Mouse (Mus musculus): ENCODE data around the gene Gm12789.
"Not testable (repeated sequence)": the region's sequence is repeated elsewhere in the genome, so short reads cannot be mapped to it uniquely, and the experiment has no call there.

DNA sequence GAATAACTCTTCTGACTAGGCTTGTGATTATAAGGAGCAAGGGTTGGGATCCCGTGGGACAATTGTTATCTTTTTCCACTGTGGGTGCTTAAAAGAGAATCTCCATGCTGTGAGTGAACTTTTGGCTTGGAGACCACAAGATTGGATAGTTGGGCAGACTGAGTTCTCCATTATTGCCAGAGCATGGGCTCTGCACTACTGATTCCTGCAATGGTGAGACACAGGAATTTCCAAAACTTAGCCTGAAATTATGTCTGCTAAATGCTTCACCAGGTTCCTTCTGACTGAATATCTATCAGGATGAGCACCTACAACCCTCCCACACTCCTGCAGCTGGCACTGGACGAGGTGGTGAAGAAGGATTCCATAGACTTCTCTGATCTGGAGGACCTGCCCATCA is 46.3 kb upstream of the Gm12789 start, which contains the start of gene Gm12794:
- TF ChIP-seq POLR2A (IDR thresholded peaks at IDR 0.05; ENCODE audit: control insufficient read depth, extremely low read depth, insufficient read depth, low read length, poor library complexity); CTCF (IDR thresholded peaks at IDR 0.05; ENCODE audit: borderline replicate concordance, control insufficient read depth, extremely low read depth, insufficient read depth, low read length, poor library complexity): not testable (repeated sequence)

Measured in thymus, adult 2 months (tissue).